Mouse (Mus musculus): ENCODE measurements around the gene Padi2. TPM values are rescaled to one million over a fixed set of nuclear protein-coding genes. Genes with fewer than 3 reads are reported as not detected.
A peak's percentile ranks its signal among the peaks of the same experiment; 100 is the strongest.

Padi2 gene
- total RNA-seq, 1 experiment from 2014 or later = 5.4 TPM

- peak; percentile 93 for DNase-seq
These were observed 80.7 kb downstream of the Padi2 start, which contains the start of gene Atp13a2 for GRCm38 (mm10) chr4:140986711-140987395. Gene Atp13a2, plus strand, starts transcription at chr4:140986873.

DNA sequence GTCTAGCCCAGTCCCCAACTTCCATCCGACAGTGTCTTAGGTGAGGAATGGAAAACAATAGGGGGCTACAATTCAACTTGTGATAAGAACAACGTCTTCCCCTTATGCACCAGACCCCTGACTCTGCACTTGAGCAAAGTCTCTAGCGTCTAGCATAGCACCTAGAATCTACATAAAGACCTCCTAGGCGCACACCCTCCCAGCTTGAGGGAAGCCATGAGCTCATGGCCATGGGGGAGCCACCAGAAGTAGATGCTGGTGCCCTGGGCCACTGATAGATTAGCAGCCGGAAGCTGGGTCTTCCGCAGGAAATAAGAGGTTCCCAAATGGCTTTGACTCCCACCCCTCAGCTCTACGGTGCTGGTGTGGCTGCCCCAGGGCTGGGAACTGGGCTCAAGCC lies 81.3 kb downstream of the Padi2 start:
- DNase-seq = no peak

- DNase-seq = no peak
These were observed 82.7 kb downstream of the Padi2 start for GRCm38 (mm10) chr4:140988706-140989290.

GRCm38 (mm10) chr4:140989447-140989846 lies 83.3 kb downstream of the Padi2 start:
- no peak for DNase-seq

GRCm38 (mm10) chr4:140992215-140992614 lies 86.1 kb downstream of the Padi2 start:
- DNase-seq = no peak

GRCm38 (mm10) chr4:140993846-140994245 lies 87.7 kb downstream of the Padi2 start:
- DNase-seq = no peak

- DNase-seq = no peak
These were observed 89.7 kb downstream of the Padi2 start for GRCm38 (mm10) chr4:140995811-140996210.

- DNase-seq = no peak
These were observed 90.7 kb downstream of the Padi2 start for GRCm38 (mm10) chr4:140996812-140997211.

Other genes starting within 250 kb of the Padi2 start
- 10.0 and 16.6 TPM in 2 replicates for gene Arhgef10l, start 240.3 kb upstream of the Padi2 start, total RNA-seq (2021)
- 82.0 and 87.5 TPM in 2 replicates for gene Rcc2, start 205.8 kb upstream of the Padi2 start, total RNA-seq (2021)
- gene Padi6, start 163.7 kb upstream of the Padi2 start, total RNA-seq (2021) = 0.15 TPM in 1 of 2 replicates, not detected in the other
- gene Padi4, start 132.1 kb upstream of the Padi2 start, total RNA-seq (2021) = 0.76 TPM in 1 of 2 replicates, not detected in the other
- not detected in 2 replicates for gene Padi3, start 95.7 kb upstream of the Padi2 start, total RNA-seq (2021)
- not detected in 2 replicates for gene Padi1, start 60.6 kb upstream of the Padi2 start, total RNA-seq (2021)
- 452 and 458 TPM in 2 replicates for gene Sdhb, start 54.9 kb downstream of the Padi2 start, total RNA-seq (2021)
- 35.9 and 53.3 TPM in 2 replicates for gene Atp13a2, start 80.5 kb downstream of the Padi2 start, total RNA-seq (2021)
- gene Mfap2, start 104.1 kb downstream of the Padi2 start, total RNA-seq (2021) = 10.7 and 11.1 TPM in 2 replicates
- 10.2 and 16.1 TPM in 2 replicates for gene Crocc, start 154.2 kb downstream of the Padi2 start, total RNA-seq (2021)
- gene Necap2, start 172.0 kb downstream of the Padi2 start, total RNA-seq (2021) = 56.2 and 67.2 TPM in 2 replicates
- gene Spata21, start 182.0 kb downstream of the Padi2 start, total RNA-seq (2021) = not detected in 2 replicates
- 95.3 and 115 TPM in 2 replicates for gene Szrd1, start 233.4 kb downstream of the Padi2 start, total RNA-seq (2021)
- gene Fbxo42, start 241.6 kb downstream of the Padi2 start, total RNA-seq (2021) = 19.7 and 24.8 TPM in 2 replicates

Measured in adrenal gland, postnatal 25 days (tissue).